Mouse (Mus musculus): ENCODE data around the gene Hint1. TPM values are rescaled to one million over a fixed set of nuclear protein-coding genes. Genes with fewer than 3 reads are reported as not detected.

Gene Hint1
- total and polyA plus RNA-seq, 2 experiments from 2014 or later = 779 to 923 TPM

DNA sequence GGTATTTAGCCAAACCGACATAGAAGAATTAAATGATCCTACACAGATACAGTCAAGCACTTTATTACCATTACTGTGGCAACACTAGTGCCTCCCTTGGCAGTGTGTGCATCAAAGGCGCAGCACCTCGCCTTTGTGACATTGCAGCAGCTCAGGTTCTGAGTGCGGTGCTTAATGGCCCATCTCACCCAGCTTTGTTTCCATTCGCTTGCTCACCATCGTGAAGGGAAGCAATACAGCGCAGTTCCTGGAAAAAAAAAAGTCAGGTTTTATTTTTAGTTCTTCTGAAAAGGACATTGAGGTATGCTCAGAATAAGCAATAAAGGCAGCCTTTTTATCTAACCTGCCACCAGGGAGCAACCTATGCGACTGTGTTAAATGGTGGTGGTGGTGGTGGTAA, 39.4 kb upstream of the Hint1 start:
- Histone ChIP-seq H3K36me3 (replicated peaks; ENCODE audit: control insufficient read depth, insufficient read depth, low read length) (no peaks in the 10 kb centered on the region), H3K4me2 (ENCODE audit: low read depth, low read length) (no peak overlapping the region), H3K9ac (replicated peaks; ENCODE audit: low read depth, low read length) (no peak overlapping the region), H3K4me1 (ENCODE audit: control insufficient read depth, insufficient read depth) (no peaks in the 10 kb centered on the region), H3K27ac (ENCODE audit: low read depth) (no peak overlapping the region), H3K4me3 (ENCODE audit: low read depth, low read length) (no peak overlapping the region), H3K27me3 (ENCODE audit: control insufficient read depth, insufficient read depth, low read length) (no peaks in the 10 kb centered on the region), H3K9me3 (replicated peaks; ENCODE audit: control insufficient read depth, low read length) (peaks cover 4% of the 10 kb centered on the region; the same call in 1 of the 2 replicates)
- DNase-seq (ENCODE audit: low spot score) (no peak), ATAC-seq (ENCODE audit: insufficient read depth, low read depth) (no peak)
- 85% methylated on average over 8 of the region's 8 CpGs for WGBS
- TF ChIP-seq CTCF (IDR thresholded peaks at IDR 0.05; ENCODE audit: low read depth) (no peak), EP300 (IDR thresholded peaks at IDR 0.05; ENCODE audit: low read depth) (no peak)

- no peak overlapping the region for H3K27ac ChIP-seq (ENCODE audit: low read depth)
- TF ChIP-seq CTCF (IDR thresholded peaks at IDR 0.05; ENCODE audit: low read depth) (no peak), EP300 (IDR thresholded peaks at IDR 0.05; ENCODE audit: low read depth) (no peak)
- 79% methylated on average over 4 of the region's 4 CpGs for WGBS
These were observed 32.4 kb upstream of the Hint1 start for GRCm38 (mm10) chr11:54833833-54834232.

GRCm38 (mm10) chr11:54834596-54834995, 31.6 kb upstream of the Hint1 start:
- Histone ChIP-seq H3K36me3 (replicated peaks; ENCODE audit: control insufficient read depth, insufficient read depth, low read length) (no peaks in the 10 kb centered on the region), H3K27ac (ENCODE audit: low read depth) (no peak overlapping the region), H3K4me1 (ENCODE audit: control insufficient read depth, insufficient read depth) (no peaks in the 10 kb centered on the region), H3K9ac (replicated peaks; ENCODE audit: low read depth, low read length) (no peak overlapping the region), H3K4me2 (ENCODE audit: low read depth, low read length) (no peak overlapping the region), H3K27me3 (ENCODE audit: control insufficient read depth, insufficient read depth, low read length) (no peaks in the 10 kb centered on the region), H3K4me3 (ENCODE audit: low read depth, low read length) (no peak overlapping the region), H3K9me3 (replicated peaks; ENCODE audit: control insufficient read depth, low read length) (no peaks in the 10 kb centered on the region)
- TF ChIP-seq EP300 (IDR thresholded peaks at IDR 0.05; ENCODE audit: low read depth) (no peak), CTCF (IDR thresholded peaks at IDR 0.05; ENCODE audit: low read depth) (0 out of 2 replicates have a peak, but pooled peaks have one; percentile 4)
- no peak for DNase-seq (ENCODE audit: low spot score)
- ATAC-seq (ENCODE audit: insufficient read depth, low read depth) = no peak
- WGBS = 62% methylated on average over 2 of the region's 2 CpGs

More at GRCm38 (mm10) chr11:54833833-54834232, 32.4 kb upstream of the Hint1 start:
- DNase-seq (ENCODE audit: low spot score) (no peak), ATAC-seq (ENCODE audit: insufficient read depth, low read depth) (no peak)
- Histone ChIP-seq H3K4me2 (ENCODE audit: low read depth, low read length) (no peak overlapping the region), H3K9me3 (replicated peaks; ENCODE audit: control insufficient read depth, low read length) (no peaks in the 10 kb centered on the region), H3K27me3 (ENCODE audit: control insufficient read depth, insufficient read depth, low read length) (no peaks in the 10 kb centered on the region), H3K36me3 (replicated peaks; ENCODE audit: control insufficient read depth, insufficient read depth, low read length) (no peaks in the 10 kb centered on the region), H3K4me1 (ENCODE audit: control insufficient read depth, insufficient read depth) (no peaks in the 10 kb centered on the region), H3K4me3 (ENCODE audit: low read depth, low read length) (no peak overlapping the region), H3K9ac (replicated peaks; ENCODE audit: low read depth, low read length) (no peak overlapping the region)

GRCm38 (mm10) chr11:54836106-54836505, 30.1 kb upstream of the Hint1 start:
- TF ChIP-seq EP300 (IDR thresholded peaks at IDR 0.05; ENCODE audit: low read depth) = no peak
- no peak for TF ChIP-seq CTCF (IDR thresholded peaks at IDR 0.05; ENCODE audit: low read depth)
- Histone ChIP-seq H3K4me1 (ENCODE audit: control insufficient read depth, insufficient read depth) (no peaks in the 10 kb centered on the region), H3K9ac (replicated peaks; ENCODE audit: low read depth, low read length) (no peak overlapping the region), H3K27ac (ENCODE audit: low read depth) (no peak overlapping the region), H3K4me2 (ENCODE audit: low read depth, low read length) (no peak overlapping the region), H3K27me3 (ENCODE audit: control insufficient read depth, insufficient read depth, low read length) (no peaks in the 10 kb centered on the region), H3K9me3 (replicated peaks; ENCODE audit: control insufficient read depth, low read length) (no peaks in the 10 kb centered on the region), H3K36me3 (replicated peaks; ENCODE audit: control insufficient read depth, insufficient read depth, low read length) (no peaks in the 10 kb centered on the region), H3K4me3 (ENCODE audit: low read depth, low read length) (no peak overlapping the region)
- ATAC-seq (ENCODE audit: insufficient read depth, low read depth) = no peak
- DNase-seq (ENCODE audit: low spot score) = no peak
- 82% methylated on average over 9 of the region's 9 CpGs for WGBS

- Histone ChIP-seq H3K36me3 (replicated peaks; ENCODE audit: control insufficient read depth, insufficient read depth, low read length) (no peaks in the 10 kb centered on the region), H3K9me3 (replicated peaks; ENCODE audit: control insufficient read depth, low read length) (no peaks in the 10 kb centered on the region), H3K27me3 (ENCODE audit: control insufficient read depth, insufficient read depth, low read length) (no peaks in the 10 kb centered on the region), H3K4me3 (ENCODE audit: low read depth, low read length) (no peak overlapping the region), H3K9ac (replicated peaks; ENCODE audit: low read depth, low read length) (no peak overlapping the region), H3K4me1 (ENCODE audit: control insufficient read depth, insufficient read depth) (peaks cover under 1% of the 10 kb centered on the region; the same call in 1 of the 2 replicates), H3K4me2 (ENCODE audit: low read depth, low read length) (no peak overlapping the region), H3K27ac (ENCODE audit: low read depth) (no peak overlapping the region)
- WGBS = 88% methylated on average over 4 of the region's 4 CpGs
- TF ChIP-seq EP300 (IDR thresholded peaks at IDR 0.05; ENCODE audit: low read depth) (no peak), CTCF (IDR thresholded peaks at IDR 0.05; ENCODE audit: low read depth) (no peak)
- no peak for DNase-seq (ENCODE audit: low spot score)
- no peak for ATAC-seq (ENCODE audit: insufficient read depth, low read depth)
These were observed 26.5 kb upstream of the Hint1 start for GRCm38 (mm10) chr11:54839696-54840095.

GRCm38 (mm10) chr11:54840891-54841290, 25.3 kb upstream of the Hint1 start:
- no peaks in the 10 kb centered on the region for H3K27me3 ChIP-seq (ENCODE audit: control insufficient read depth, insufficient read depth, low read length)

More at GRCm38 (mm10) chr11:54840891-54841290, 25.3 kb upstream of the Hint1 start:
- Histone ChIP-seq H3K9ac (replicated peaks; ENCODE audit: low read depth, low read length) (no peak overlapping the region), H3K4me2 (ENCODE audit: low read depth, low read length) (no peak overlapping the region), H3K4me1 (ENCODE audit: control insufficient read depth, insufficient read depth) (peaks cover 8% of the 10 kb centered on the region; the same call in 1 of the 2 replicates), H3K9me3 (replicated peaks; ENCODE audit: control insufficient read depth, low read length) (no peaks in the 10 kb centered on the region), H3K36me3 (replicated peaks; ENCODE audit: control insufficient read depth, insufficient read depth, low read length) (no peaks in the 10 kb centered on the region), H3K27ac (ENCODE audit: low read depth) (no peak overlapping the region), H3K4me3 (ENCODE audit: low read depth, low read length) (no peak overlapping the region)
- TF ChIP-seq CTCF (IDR thresholded peaks at IDR 0.05; ENCODE audit: low read depth) = no peak
- no peak for TF ChIP-seq EP300 (IDR thresholded peaks at IDR 0.05; ENCODE audit: low read depth)
- DNase-seq (ENCODE audit: low spot score) (no peak), ATAC-seq (ENCODE audit: insufficient read depth, low read depth) (no peak)
- 83% methylated on average over 11 of the region's 11 CpGs for WGBS

All from heart, postnatal 0 days (tissue).